Mouse (Mus musculus) ES-E14 (cell line): Measurements from ENCODE around the gene Dkc1.

Experiments
- CHD2 ChIP-seq: IDR thresholded peaks from 2 replicates; pipeline ENCODE4 v1.6.1; 2014; ENCODE audit warnings: mild to moderate bottlenecking, low read depth, low read length, inconsistent platforms
- HCFC1 ChIP-seq: IDR thresholded peaks from 2 replicates; pipeline ENCODE4 v1.6.1; 2012; ENCODE audit warnings: low read length, inconsistent platforms, borderline replicate concordance; ENCODE audit not compliant: insufficient read depth
- MAFK ChIP-seq: IDR thresholded peaks from 2 replicates; pipeline ENCODE4 v1.6.1; 2014; ENCODE audit warnings: mild to moderate bottlenecking, low read depth, low read length, inconsistent platforms; ENCODE audit not compliant: insufficient read depth
- ZC3H11A ChIP-seq: IDR thresholded peaks from 2 replicates; pipeline ENCODE4 v1.6.1; 2012; ENCODE audit warnings: low read depth, mild to moderate bottlenecking, inconsistent platforms, low read length, borderline replicate concordance
- ZNF384 ChIP-seq: IDR thresholded peaks from 2 replicates; pipeline ENCODE4 v1.6.1; 2012; ENCODE audit warnings: low read depth, low read length, inconsistent platforms

DNA sequence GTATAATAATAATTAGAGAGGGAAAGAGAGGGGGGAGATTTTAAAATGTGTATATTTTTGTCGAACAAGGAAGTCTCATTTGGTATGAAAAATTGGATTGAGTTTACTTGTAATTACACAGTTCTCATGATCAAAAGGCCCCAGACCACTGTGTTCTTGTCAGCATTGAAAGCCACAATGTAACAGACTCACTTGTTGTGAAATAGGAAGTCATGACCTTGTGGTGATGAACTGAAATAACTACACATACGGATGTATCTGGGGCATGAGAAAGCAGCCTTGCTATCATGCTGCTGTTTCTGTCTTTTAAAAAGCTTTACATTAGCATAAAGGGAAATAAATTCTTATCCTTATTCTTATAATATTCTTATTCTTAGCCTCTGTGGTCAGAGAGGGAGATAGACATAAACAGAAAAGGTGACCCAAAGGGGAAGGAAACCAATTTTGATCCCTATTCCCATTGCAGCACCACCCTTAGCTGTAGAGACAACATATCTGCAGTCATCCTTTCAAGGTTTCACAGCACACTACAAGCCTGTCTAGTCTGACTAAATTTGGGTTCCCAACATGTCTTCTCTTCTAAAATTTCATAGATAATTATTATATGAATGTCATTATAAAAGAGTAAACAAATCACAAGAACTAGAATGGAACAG lies 39.4 kb upstream of the Dkc1 start:
- no peak for TF ChIP-seq HCFC1
- no peak for TF ChIP-seq MAFK
- TF ChIP-seq ZNF384: no peak
- no peak for TF ChIP-seq ZC3H11A
- no peak for TF ChIP-seq CHD2
